Mouse (Mus musculus) CD4-positive helper T cell, adult 2 months (primary cell): ENCODE measurements around the gene Hist1h2be.
"Not testable (repeated sequence)": the region's sequence is repeated elsewhere in the genome, so short reads cannot be mapped to it uniquely, and the experiment has no call there.

Experiments used
- DNase-seq: peaks from one replicate; pipeline ENCODE4 v3.0.0-alpha.2; 2012; ENCODE audit warnings: low read depth, missing footprints, low spot score

Hist1h2be gene

GRCm38 (mm10) chr13:23592614-23593013, 28.3 kb downstream of the Hist1h2be start:
- DNase-seq: no peak

- DNase-seq: not testable (repeated sequence)
Measured at GRCm38 (mm10) chr13:23591886-23592285, 29.0 kb downstream of the Hist1h2be start.

DNA sequence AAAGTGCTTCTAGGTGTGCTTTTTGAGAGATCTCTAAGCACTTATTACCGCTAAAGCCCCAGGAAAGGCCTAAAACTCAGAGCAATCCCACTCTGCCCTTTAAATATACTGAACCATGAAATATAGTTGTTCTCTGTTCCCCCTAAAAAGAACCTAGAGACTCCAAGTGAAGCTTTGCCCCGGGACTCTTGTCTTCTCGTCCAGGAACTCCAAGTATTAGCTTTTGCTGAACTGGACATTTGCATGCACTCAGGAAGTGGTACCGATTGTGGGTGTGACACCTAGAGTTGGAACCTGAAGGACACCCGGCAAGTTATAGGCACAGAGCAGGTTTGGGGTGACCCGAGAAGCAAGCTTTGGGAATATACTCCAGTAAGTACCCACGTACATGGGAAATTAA, 29.7 kb downstream of the Hist1h2be start:
- DNase-seq: no peak

GRCm38 (mm10) chr13:23586940-23587225, 34.0 kb downstream of the Hist1h2be start:
- no peak for DNase-seq

GRCm38 (mm10) chr13:23586099-23586939, 34.6 kb downstream of the Hist1h2be start:
- DNase-seq: peak; percentile 46

- peak; percentile 91 for DNase-seq
Measured at GRCm38 (mm10) chr13:23585442-23586098, 35.4 kb downstream of the Hist1h2be start.

GRCm38 (mm10) chr13:23585029-23585441, 35.9 kb downstream of the Hist1h2be start:
- DNase-seq: peak; percentile 84

GRCm38 (mm10) chr13:23584331-23584730, 36.6 kb downstream of the Hist1h2be start:
- DNase-seq: no peak

DNA sequence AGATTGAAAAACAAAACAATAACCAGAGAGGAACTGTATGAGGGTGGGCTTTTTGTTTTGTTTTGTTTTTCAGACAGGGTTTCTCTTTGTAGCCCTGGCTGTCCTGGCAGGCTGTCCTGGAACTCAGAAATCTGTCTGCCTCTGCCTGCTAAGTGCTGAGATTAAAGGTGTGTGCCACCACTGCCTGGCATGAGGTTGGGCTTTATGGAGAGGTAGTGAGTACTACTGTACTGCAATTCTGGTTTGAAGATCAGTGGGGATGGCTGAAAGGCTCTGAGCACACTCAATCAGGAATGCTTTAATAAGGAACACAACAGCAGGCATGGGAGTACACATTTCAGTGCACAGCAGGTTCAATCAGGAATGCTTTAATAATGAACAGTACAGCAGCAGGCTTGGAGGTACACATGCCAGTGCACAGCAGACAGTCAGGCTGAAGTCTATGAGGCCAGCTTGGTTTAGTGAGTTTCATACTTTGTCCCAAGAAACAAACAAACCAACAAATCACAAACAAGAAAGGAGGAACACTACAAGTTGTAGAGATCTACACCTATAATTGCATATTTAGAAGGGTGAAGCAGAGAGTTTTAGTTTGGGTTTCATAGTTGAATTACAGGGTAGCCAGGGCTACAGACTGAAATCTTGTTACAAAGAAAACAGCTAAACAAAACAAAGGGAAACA, 37.4 kb downstream of the Hist1h2be start:
- DNase-seq: no peak

- DNase-seq: no peak
Measured at GRCm38 (mm10) chr13:23582219-23583056, 38.5 kb downstream of the Hist1h2be start.

GRCm38 (mm10) chr13:23581408-23582218, 39.3 kb downstream of the Hist1h2be start, which contains the start of gene Hist1h4d:
Gene Hist1h4d (plus strand): TSS chr13:23581598.
- DNase-seq: peak; percentile 93

DNA sequence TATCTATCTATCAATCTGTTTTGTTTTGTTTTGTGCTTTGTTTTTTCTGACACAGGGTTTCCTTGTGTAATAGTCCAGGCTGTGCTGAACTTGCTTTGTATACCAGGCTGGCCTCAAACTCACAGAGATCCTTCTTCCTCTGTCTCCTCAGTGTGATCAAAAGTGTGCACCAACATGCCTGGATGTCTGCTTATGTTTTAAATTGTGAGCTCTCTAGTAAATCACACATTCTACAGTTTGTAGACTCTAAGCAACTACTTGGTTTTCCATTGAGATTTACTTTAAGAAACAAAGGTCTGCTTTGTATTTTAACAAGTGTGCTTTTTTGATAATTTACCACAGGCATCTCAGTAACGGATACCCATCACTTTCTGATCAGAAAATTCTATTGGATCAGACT, 43.1 kb downstream of the Hist1h2be start:
- no peak for DNase-seq

GRCm38 (mm10) chr13:23576906-23577639, 43.9 kb downstream of the Hist1h2be start:
- no peak for DNase-seq

- no peak for DNase-seq
Measured at GRCm38 (mm10) chr13:23576351-23576881, 44.5 kb downstream of the Hist1h2be start.

DNA sequence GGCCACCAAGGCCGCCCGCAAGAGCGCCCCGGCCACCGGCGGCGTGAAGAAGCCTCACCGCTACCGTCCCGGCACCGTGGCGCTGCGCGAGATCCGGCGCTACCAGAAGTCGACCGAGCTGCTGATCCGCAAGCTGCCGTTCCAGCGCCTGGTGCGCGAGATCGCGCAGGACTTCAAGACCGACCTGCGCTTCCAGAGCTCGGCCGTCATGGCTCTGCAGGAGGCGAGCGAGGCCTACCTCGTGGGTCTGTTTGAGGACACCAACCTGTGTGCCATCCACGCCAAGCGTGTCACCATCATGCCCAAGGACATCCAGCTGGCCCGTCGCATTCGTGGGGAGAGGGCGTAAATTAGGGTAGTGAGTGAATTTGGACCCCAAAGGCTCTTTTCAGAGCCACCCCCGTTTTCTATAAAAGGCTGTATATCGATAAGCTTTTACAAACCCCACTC, 45.0 kb downstream of the Hist1h2be start:
- peak; percentile 25 for DNase-seq

- peak; percentile 77 for DNase-seq
Measured at GRCm38 (mm10) chr13:23575271-23575851, 45.6 kb downstream of the Hist1h2be start, which contains the start of gene Hist1h3d. Gene Hist1h3d (plus strand): TSS chr13:23575763.

DNA sequence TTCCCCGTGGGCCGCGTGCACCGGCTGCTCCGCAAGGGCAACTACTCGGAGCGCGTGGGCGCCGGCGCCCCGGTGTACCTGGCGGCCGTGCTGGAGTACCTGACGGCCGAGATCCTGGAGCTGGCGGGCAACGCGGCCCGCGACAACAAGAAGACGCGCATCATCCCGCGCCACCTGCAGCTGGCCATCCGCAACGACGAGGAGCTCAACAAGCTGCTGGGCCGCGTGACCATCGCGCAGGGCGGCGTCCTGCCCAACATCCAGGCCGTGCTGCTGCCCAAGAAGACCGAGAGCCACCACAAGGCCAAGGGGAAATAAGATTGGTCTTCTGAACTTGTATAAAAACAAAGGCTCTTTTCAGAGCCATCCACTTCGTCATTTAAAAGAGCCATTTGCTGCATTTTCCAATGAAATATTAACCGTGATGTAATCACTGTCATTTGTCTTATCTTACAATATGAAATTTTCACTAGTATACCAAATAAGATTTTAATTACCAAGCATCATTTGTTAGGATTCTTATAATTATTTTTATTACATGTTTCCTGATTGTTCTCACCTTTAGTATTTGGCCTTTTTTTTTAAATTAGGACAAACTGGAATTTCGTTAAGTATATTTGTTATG, 46.3 kb downstream of the Hist1h2be start:
- peak; percentile 53 for DNase-seq

DNA sequence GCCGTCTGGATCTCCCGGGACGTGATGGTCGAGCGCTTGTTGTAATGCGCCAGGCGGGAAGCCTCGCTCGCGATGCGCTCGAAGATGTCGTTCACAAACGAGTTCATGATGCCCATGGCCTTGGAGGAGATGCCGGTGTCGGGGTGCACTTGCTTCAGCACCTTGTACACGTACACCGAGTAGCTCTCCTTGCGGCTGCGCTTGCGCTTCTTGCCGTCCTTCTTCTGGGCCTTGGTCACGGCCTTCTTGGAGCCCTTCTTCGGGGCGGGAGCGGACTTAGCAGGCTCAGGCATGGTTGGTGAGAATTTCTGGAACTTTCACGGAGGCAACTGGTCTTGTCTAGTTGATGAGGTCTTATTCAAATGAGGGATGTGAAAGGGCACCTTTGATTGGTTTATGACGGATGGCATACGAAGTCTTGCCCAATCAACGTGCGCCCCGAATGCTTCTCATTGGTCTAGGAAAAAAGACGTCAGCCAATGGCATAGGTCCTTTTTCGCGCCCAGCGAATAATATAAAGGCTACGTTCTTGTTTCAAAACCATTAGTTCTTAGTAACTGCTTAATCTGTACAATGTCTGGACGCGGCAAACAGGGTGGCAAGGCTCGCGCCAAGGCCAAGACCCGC, 46.9 kb downstream of the Hist1h2be start, which contains the start of the genes Hist1h2bf and Hist1h2ad:
Hist1h2bf (minus strand) TSS at position 299 of the 627 bp plus-strand sequence.
Hist1h2ad (plus strand) TSS at position 484 of the 627 bp plus-strand sequence.
- peak; percentile 96 for DNase-seq
